Mouse (Mus musculus): ENCODE data around the gene Fam57b. TPM values are rescaled to one million over a fixed set of nuclear protein-coding genes. Genes with fewer than 3 reads are reported as not detected.

Fam57b gene
- total and polyA plus RNA-seq, 2 experiments from 2014 or later: 56.3 to 60.2 TPM

DNA sequence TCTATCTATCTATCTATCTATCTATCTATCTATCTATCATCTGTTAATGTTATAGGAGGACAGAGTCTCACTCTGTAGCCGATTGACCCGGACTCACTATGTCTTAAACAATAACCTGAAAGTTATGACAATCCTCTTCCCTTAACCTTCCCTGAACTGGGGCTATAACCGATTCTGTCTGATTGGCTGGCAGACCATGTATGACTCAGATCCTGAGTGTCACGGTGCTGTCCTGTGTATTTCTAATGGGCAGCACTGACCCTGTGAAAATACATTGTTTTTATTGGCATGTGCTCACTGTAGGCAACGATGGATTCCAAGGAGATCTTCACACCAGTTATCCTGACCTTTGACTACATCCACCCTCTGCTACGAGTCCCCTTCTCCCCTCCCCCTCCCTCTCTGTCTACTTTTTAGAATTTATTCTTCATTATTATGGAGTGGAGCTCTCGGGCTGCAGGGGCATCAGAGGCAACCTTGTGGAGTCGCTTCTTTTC, 18.3 kb downstream of the Fam57b start:
- Histone ChIP-seq H3K4me2 (ENCODE audit: low read depth, low read length, poor library complexity, severe bottlenecking) (no peak overlapping the region), H3K4me3 (ENCODE audit: low read depth, low read length) (no peak overlapping the region), H3K9ac (replicated peaks; ENCODE audit: low read length, poor library complexity, severe bottlenecking) (no peak overlapping the region), H3K36me3 (ENCODE audit: insufficient read depth, low read length) (no peaks in the 10 kb centered on the region), H3K9me3 (ENCODE audit: low read length) (no peaks in the 10 kb centered on the region), H3K4me1 (ENCODE audit: insufficient read depth, low read length) (no peaks in the 10 kb centered on the region), H3K27me3 (ENCODE audit: insufficient read depth, low read length) (no peaks in the 10 kb centered on the region), H3K27ac (ENCODE audit: low read depth, low read length) (no peak overlapping the region)
- no peak for TF ChIP-seq CTCF (IDR thresholded peaks at IDR 0.05)
- WGBS: 50% methylated on average over 8 of the region's 8 CpGs
- DNase-seq (ENCODE audit: low spot score) (no peak), ATAC-seq (ENCODE audit: low FRiP score) (no peak)

DNA sequence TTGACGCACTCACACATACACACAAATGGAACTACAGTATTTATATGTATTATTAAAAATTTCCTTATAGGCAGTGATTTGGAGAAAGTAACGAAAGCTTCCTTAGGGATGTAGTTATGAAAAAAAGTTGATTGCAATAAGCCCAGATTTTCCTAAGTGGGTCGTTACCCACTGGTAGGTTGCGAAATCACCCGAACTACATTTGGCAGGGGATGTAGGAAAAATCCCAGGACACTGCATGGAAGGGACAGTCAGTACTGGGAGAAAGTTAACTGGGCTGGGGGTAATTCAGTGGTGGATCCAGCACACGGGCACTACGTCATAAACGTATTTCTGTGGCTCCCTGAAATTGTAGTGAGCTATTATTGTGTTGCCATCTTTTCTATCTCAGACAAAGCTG, 19.0 kb downstream of the Fam57b start:
- H3K9ac ChIP-seq (replicated peaks; ENCODE audit: low read length, poor library complexity, severe bottlenecking): no peak overlapping the region
- WGBS: 85% methylated on average over 8 of the region's 8 CpGs

DNA sequence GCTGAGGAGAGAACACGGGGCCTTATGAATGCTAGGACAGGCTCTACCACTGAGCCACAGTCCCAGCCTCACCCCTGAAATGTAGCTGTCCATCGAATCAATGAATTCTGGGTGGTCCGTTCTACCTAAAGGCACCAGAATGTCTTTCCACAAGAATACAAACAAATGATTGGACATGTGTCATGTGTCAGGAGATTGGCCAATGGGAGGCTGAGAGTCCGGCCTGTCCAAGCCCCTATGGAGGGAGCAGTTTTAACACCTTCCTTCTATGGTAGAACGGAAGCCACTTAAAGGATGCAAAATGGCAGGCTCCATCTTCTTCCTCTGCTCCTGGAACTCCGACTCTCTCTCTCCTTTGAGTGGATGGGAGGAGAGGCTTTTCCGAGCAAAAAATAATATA, 20.1 kb downstream of the Fam57b start:
- Histone ChIP-seq H3K27ac (ENCODE audit: low read depth, low read length) (no peak overlapping the region), H3K4me2 (ENCODE audit: low read depth, low read length, poor library complexity, severe bottlenecking) (no peak overlapping the region), H3K9me3 (ENCODE audit: low read length) (no peaks in the 10 kb centered on the region), H3K9ac (replicated peaks; ENCODE audit: low read length, poor library complexity, severe bottlenecking) (no peak overlapping the region), H3K36me3 (ENCODE audit: insufficient read depth, low read length) (no peaks in the 10 kb centered on the region), H3K4me1 (ENCODE audit: insufficient read depth, low read length) (peaks cover 7% of the 10 kb centered on the region), H3K27me3 (ENCODE audit: insufficient read depth, low read length) (no peaks in the 10 kb centered on the region), H3K4me3 (ENCODE audit: low read depth, low read length) (no peak overlapping the region)
- ATAC-seq (ENCODE audit: low FRiP score): no peak
- no peak for DNase-seq (ENCODE audit: low spot score)
- TF ChIP-seq CTCF (IDR thresholded peaks at IDR 0.05): no peak
- WGBS: 90% methylated on average over 7 of the region's 7 CpGs

More for the DNA sequence above, 19.0 kb downstream of the Fam57b start:
- no peak overlapping the region for H3K27ac ChIP-seq (ENCODE audit: low read depth, low read length)
- no peak for TF ChIP-seq CTCF (IDR thresholded peaks at IDR 0.05)
- ATAC-seq (ENCODE audit: low FRiP score) (no peak), DNase-seq (ENCODE audit: low spot score) (no peak)
- no peaks in the 10 kb centered on the region for H3K9me3 ChIP-seq (ENCODE audit: low read length)
- no peaks in the 10 kb centered on the region for H3K36me3 ChIP-seq (ENCODE audit: insufficient read depth, low read length)
- no peaks in the 10 kb centered on the region for H3K4me1 ChIP-seq (ENCODE audit: insufficient read depth, low read length)
- H3K27me3 ChIP-seq (ENCODE audit: insufficient read depth, low read length): no peaks in the 10 kb centered on the region
- no peak overlapping the region for H3K4me2 ChIP-seq (ENCODE audit: low read depth, low read length, poor library complexity, severe bottlenecking)
- no peak overlapping the region for H3K4me3 ChIP-seq (ENCODE audit: low read depth, low read length)

DNA sequence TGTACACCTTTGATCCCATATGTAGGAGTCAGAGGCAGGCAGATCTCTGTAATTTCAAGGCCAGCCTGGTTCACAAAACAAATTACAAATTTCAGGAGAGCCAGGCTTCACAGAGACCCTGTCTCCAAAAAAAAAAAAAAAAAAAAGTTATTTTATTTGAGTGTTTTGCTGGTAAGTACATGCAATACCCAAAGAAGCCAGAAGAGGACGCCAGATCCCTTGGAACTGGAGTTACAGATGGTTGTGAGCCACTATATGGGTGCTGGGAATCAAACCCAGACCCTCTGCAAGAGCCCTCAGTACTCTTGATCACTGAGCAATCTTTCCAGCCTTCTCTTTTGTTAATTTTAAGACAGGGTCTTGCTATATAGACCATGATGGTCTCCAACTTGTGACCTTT, 21.4 kb downstream of the Fam57b start:
- Histone ChIP-seq H3K36me3 (ENCODE audit: insufficient read depth, low read length) (no peaks in the 10 kb centered on the region), H3K4me1 (ENCODE audit: insufficient read depth, low read length) (peaks cover 9% of the 10 kb centered on the region), H3K4me3 (ENCODE audit: low read depth, low read length) (no peak overlapping the region), H3K4me2 (ENCODE audit: low read depth, low read length, poor library complexity, severe bottlenecking) (no peak overlapping the region), H3K9me3 (ENCODE audit: low read length) (no peaks in the 10 kb centered on the region), H3K9ac (replicated peaks; ENCODE audit: low read length, poor library complexity, severe bottlenecking) (no peak overlapping the region), H3K27ac (ENCODE audit: low read depth, low read length) (no peak overlapping the region), H3K27me3 (ENCODE audit: insufficient read depth, low read length) (no peaks in the 10 kb centered on the region)
- ATAC-seq (ENCODE audit: low FRiP score): no peak
- TF ChIP-seq CTCF (IDR thresholded peaks at IDR 0.05): peak; percentile 43
- 32% methylated on average over 1 of the region's 1 CpGs for WGBS
- no peak for DNase-seq (ENCODE audit: low spot score)

DNA sequence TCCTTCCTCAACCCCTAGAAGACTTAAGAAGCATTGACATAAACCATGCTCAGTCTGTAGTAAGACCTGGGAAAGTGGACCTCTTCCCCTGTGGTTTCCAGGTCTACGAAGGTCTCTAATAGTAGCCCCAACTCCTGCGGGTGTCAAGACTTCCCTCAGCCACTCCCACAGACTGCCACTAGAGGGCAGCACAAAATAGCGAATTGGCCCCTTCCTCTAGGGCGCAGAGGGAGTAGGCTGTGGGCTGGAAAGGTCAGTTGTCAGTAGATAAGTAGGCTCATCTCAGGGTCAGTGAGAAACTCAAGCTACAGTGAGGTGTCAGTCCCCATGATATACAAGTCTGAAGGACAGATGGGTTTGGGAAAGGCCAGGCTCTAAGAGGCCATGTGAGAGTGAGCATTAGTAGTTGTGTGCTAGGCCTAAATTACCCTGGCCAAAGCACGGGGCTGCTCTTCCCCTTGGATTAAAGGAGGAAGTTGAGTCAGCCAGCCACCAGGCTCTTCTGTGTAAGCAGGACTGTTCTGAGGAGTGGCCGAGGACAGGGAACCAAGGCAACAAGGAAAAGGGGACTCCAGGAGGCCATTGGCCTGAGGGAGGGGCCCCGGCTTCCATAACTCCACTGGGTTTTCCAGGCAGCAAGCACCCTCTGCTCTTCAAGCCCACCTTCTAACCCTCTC, 24.5 kb downstream of the Fam57b start:
- H3K9me3 ChIP-seq (ENCODE audit: low read length): no peaks in the 10 kb centered on the region
- H3K4me1 ChIP-seq (ENCODE audit: insufficient read depth, low read length): peaks cover 15% of the 10 kb centered on the region
- H3K4me3 ChIP-seq (ENCODE audit: low read depth, low read length): peak overlapping the region; percentile 75
- peak overlapping the region; percentile 87 for H3K9ac ChIP-seq (replicated peaks; ENCODE audit: low read length, poor library complexity, severe bottlenecking)
- H3K4me2 ChIP-seq (ENCODE audit: low read depth, low read length, poor library complexity, severe bottlenecking): peak overlapping the region; percentile 52
- H3K27me3 ChIP-seq (ENCODE audit: insufficient read depth, low read length): no peaks in the 10 kb centered on the region
- peak overlapping the region; percentile 83 for H3K27ac ChIP-seq (ENCODE audit: low read depth, low read length)
- no peaks in the 10 kb centered on the region for H3K36me3 ChIP-seq (ENCODE audit: insufficient read depth, low read length)
- peak; percentile 98 for TF ChIP-seq CTCF (IDR thresholded peaks at IDR 0.05)
- ATAC-seq (ENCODE audit: low FRiP score): no peak
- DNase-seq (ENCODE audit: low spot score): peak; percentile 78
- WGBS: 23% methylated on average over 7 of the region's 7 CpGs

DNA sequence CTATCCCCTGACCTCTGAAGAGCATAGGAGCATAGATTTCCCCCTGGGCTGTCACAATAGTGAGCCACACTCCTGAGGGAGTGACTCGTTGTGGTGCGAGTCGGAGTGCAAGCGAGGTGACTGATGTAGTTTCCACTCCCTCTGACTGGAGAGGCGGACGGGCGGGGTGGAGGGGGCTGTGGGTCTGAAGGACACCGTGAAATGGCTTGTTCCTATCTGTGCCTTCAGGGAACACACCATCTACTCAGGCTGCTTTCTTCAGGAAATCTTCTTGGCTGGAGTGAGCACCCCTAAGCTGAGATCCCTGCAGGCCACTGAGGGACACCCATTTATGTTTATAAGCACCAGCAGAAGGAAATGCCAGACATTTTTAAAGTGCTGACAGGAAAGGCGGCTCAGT, 25.3 kb downstream of the Fam57b start:
- peaks cover 4% of the 10 kb centered on the region; the same call in 1 of the 2 replicates for H3K36me3 ChIP-seq (ENCODE audit: insufficient read depth, low read length)
- DNase-seq (ENCODE audit: low spot score) (peak; percentile 17), ATAC-seq (ENCODE audit: low FRiP score) (peak; percentile 41; the same call in 1 of the 2 replicates)
- no peak for TF ChIP-seq CTCF (IDR thresholded peaks at IDR 0.05)
- 8% methylated on average over 9 of the region's 9 CpGs for WGBS
- peak overlapping the region; percentile 52 for H3K4me2 ChIP-seq (ENCODE audit: low read depth, low read length, poor library complexity, severe bottlenecking)
- peaks cover 15% of the 10 kb centered on the region for H3K4me1 ChIP-seq (ENCODE audit: insufficient read depth, low read length)
- peak overlapping the region; percentile 87 for H3K9ac ChIP-seq (replicated peaks; ENCODE audit: low read length, poor library complexity, severe bottlenecking)
- no peaks in the 10 kb centered on the region for H3K9me3 ChIP-seq (ENCODE audit: low read length)
- H3K4me3 ChIP-seq (ENCODE audit: low read depth, low read length): peak overlapping the region; percentile 75
- no peaks in the 10 kb centered on the region for H3K27me3 ChIP-seq (ENCODE audit: insufficient read depth, low read length)
- peak overlapping the region; percentile 83 for H3K27ac ChIP-seq (ENCODE audit: low read depth, low read length)
